Mouse (Mus musculus) stomach, postnatal 0 days (tissue): ENCODE data around the gene Tekt3.

Experiments used
- CTCF ChIP-seq: IDR thresholded peaks from 2 replicates; pipeline ENCODE4 v1.5.1; 2016; ENCODE audit warnings: antibody characterized with exemption, low read depth, mild to moderate bottlenecking, moderate library complexity
- EP300 ChIP-seq: optimal IDR thresholded peaks from 2 replicates; pipeline ENCODE3; 2016; ENCODE audit warnings: antibody characterized with exemption

- no peak for TF ChIP-seq EP300
- no peak for TF ChIP-seq CTCF
These were observed 34.8 kb upstream of the Tekt3 start for GRCm38 (mm10) chr11:63026651-63027141.
